Mouse (Mus musculus): ENCODE measurements around the gene Akap7.

DNA sequence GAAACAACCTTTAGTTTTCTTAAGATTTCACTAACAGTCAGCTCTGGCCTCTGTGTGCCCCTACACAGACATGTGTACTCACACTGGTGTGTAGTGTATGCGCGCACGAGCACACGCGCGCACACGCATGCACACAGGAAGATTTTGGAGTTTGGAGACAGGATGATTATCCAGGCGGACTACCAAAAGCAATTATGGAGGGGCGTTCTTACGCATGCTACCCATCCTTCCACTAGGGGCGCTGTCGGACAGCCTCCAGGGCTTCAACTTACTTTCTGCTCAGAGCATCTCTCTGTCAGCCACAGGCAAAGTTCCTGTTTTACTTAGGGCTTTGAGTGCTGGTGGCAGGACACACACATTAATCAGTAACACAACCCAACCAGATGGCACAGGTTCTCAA, 57.6 kb downstream of the Akap7 start:
- no peak for TF ChIP-seq FLI1 (IDR thresholded peaks at IDR 0.05; ENCODE audit: low read length)
- TF ChIP-seq GATA1 (IDR thresholded peaks at IDR 0.05; ENCODE audit: borderline replicate concordance, low read length) = no peak
